Mouse (Mus musculus): ENCODE data around the gene Vmn2r21. TPM values are rescaled to one million over a fixed set of nuclear protein-coding genes. Genes with fewer than 3 reads are reported as not detected.

Vmn2r21 gene
- not detected in 2 replicates for polyA plus RNA-seq (2015; fragmentation: Nextera tagmentation; extraction: Ambion mirVana)

DNA sequence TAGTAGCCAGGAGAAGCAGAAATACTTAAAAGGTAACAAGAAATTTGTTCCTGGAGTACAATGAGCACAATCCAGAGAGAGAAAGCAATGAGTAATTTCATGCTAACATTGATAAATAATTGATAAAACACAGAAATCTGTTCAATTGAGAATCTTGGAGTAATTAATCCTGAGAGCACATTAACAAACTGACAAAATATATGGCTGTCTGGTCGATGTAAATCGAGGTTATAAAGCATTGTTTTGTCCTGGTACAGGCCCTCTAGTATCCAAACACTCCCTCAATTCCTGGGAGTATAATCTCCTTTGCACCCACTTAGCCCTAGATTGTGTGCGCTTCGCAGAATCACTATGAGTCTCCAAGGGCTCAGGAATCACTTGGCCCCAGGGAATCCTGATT lies at the start of gene Vmn2r21:
TSS of gene Vmn2r21 (minus strand) at position 101 of the 400 bp plus-strand sequence.

Other genes with a start within 250 kb of the Vmn2r21 start
- 0.25 and 0.47 TPM in 2 replicates for gene Clec4e, start 243.5 kb downstream of the Vmn2r21 start, polyA plus RNA-seq (2015; fragmentation: Nextera tagmentation; extraction: Ambion mirVana)
- not detected in 2 replicates for gene Vmn2r19, start 225.1 kb downstream of the Vmn2r21 start, polyA plus RNA-seq (2015; fragmentation: Nextera tagmentation; extraction: Ambion mirVana)
- gene Vmn2r20, start 115.3 kb downstream of the Vmn2r21 start, polyA plus RNA-seq (2015; fragmentation: Nextera tagmentation; extraction: Ambion mirVana), result not detected in 2 replicates
- gene Vmn2r22, start 117.3 kb upstream of the Vmn2r21 start, polyA plus RNA-seq (2015; fragmentation: Nextera tagmentation; extraction: Ambion mirVana), result not detected in 2 replicates
- not detected in 2 replicates for gene Vmn2r23, start 169.3 kb upstream of the Vmn2r21 start, polyA plus RNA-seq (2015; fragmentation: Nextera tagmentation; extraction: Ambion mirVana)
- gene Vmn2r24, start 245.5 kb upstream of the Vmn2r21 start, polyA plus RNA-seq (2015; fragmentation: Nextera tagmentation; extraction: Ambion mirVana), result not detected in 2 replicates

Measured in adrenal gland, postnatal 0 days (tissue).